Mouse (Mus musculus) erythroid progenitor cell, adult 5-6 weeks (primary cell): ENCODE results near the gene Psmd5. TPM values are rescaled to one million over a fixed set of nuclear protein-coding genes. Genes with fewer than 3 reads are reported as not detected.
A peak's percentile ranks its signal among the peaks of the same experiment; 100 is the strongest.
"Not testable (repeated sequence)": the region's sequence is repeated elsewhere in the genome, so short reads cannot be mapped to it uniquely, and the experiment has no call there.

Experiments used
- ATAC-seq: replicated peaks from 2 replicates; pipeline ENCODE4 v1.8.0; 2016; ENCODE audit warnings: moderate number of reproducible peaks, mild to moderate bottlenecking, moderate TSS enrichment, inconsistent platforms; ENCODE audit not compliant: poor library complexity, low FRiP score, severe bottlenecking
- total RNA-seq, 2 experiments: library from RNA; stranded (forward) in 1 of 2; stranded (reverse) in 1 of 2; fragments of 150-400 nt in 1 of 2; fragments of 186-747, 209-891 nt in 1 of 2; gene quantifications; 2 replicates each; pipeline versions ENCODE4 v1.2.3 to v1.2.4; 2015 to 2017; ENCODE audit warnings: low replicate concordance in 2 of 2

The Psmd5 gene
- total RNA-seq, 2 experiments from 2014 or later = 37.2 to 56.6 TPM

DNA sequence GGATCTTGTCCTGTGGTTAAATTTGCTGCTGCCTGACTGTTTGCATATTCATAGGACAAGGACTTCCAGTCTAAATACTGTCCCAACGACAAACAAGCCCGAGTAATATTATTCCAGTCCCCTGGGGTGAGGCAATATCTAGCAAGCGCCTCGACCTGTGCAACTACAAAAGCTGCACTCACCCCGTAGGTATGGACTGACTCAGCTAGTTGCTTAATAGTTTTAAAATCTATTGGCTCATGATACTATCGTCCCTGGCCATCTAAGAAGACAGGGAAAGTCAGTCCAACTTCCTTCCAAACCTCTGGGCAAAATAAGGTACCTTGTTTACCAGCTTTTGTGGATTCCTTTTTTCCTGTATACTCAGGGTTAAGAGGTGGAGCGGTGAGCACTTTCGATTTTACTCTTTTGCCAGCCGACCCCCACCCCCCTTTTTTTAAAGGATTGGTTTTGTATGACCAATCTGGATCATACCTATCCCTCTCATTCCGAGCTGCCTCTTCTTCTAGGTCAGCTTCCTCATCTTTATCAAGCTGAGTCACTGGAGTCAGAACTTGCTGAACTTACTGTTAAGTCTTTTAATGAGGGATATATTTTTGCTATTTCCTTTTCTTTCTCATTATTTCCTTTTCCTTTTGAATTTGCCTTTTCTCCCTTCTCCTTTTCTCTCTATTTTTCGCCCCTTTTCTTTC, 41.9 kb downstream of the Psmd5 start, which contains the start of gene Gm34653:
Gene Gm34653 (plus strand): TSS at position 242 of the 692 bp plus-strand sequence.
- not testable (repeated sequence) for ATAC-seq

DNA sequence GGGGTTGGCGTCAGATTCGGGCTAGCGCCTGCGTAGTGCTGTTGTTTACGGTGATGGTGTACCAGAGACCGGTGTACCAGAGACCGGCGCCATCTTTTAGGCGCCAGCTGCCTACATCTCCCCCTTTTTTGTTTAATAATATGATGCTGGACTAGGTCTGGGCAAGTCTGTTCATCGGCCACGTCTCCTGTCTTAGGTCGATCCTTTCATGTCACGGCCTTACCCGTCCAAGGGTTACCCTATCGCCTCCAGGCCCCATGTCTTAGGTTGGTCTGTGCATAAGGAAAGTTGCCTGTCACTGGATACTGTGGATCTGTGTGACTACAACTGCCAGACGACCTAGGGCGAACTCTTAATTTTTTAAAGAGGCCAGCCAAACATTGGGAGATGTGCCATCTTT, 44.7 kb downstream of the Psmd5 start:
- not testable (repeated sequence) for ATAC-seq

DNA sequence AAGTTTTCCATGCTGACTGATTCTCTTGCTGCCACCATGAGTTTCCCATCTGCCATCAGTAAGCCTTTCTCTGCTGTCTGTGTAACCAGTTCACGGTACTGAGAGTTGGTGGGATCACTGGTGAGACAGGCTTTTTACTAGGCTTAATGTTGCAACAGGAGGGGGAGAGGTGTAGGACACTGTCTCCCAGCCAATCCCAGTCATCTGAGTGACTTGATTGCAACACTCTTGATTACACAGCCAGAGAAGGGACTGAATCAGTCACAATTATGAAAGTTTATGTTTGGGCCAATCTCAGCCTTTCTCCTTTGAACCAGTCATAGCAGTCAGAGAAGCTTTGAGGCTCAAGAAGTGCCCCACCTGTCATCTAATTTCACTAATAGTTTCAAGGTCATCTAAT, 46.7 kb downstream of the Psmd5 start:
- ATAC-seq = no peak

DNA sequence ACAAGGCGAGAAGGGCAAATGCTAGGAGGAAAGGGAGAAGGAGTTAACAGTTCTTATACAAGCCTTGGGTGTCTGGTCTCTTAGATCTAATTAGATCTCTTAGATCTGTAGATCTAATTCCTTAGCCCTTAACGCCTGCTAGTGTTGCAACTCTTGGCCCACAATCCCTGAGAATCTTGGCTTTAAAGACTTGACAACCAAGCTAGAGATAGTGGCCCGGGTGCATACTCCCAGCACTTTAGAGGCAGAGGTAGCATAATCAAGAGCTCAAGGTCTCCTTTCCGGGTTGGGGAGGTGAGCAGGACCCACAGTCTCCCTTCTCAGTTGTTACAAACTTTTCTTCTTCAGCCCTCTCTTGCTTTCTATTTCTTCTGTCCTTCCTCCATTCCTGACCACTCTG, 47.2 kb downstream of the Psmd5 start:
- ATAC-seq = no peak

DNA sequence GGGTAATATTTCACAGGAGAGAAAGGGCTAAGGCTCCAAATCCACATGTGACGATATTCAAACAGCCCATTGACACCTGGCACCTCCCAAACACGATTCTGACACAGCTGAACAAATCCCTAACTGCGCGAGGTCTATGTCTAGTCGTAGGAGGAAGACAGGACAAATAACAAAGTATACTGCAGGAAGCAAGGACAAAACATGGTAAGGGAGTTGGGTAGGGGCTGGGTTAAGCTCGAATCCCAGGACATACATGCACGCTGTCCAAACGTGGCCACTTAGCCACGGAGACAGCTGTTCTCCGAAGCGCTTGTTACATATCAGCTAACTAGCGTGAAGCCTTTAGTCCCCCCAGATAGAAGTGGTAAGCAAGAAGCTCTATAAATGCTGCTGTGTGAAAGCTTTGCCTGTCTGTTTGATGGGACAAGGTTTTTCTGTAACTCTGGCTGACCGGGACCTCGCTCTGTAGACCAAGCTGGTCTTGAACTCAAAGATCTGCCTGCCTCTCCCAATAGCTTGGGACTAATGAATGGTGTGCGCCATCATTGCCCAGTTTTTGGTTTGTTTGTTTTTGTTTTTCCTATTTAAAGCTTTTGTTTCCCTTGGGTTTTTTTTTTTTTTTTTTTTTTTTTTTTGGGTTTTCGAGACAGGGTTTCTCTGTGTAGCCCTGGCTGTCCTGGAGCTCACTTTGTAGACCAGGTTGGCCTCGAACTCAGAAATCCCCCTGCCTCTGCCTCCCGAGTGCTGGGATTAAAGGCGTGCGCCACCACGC, 48.1 kb downstream of the Psmd5 start:
- ATAC-seq = peak; percentile 54

DNA sequence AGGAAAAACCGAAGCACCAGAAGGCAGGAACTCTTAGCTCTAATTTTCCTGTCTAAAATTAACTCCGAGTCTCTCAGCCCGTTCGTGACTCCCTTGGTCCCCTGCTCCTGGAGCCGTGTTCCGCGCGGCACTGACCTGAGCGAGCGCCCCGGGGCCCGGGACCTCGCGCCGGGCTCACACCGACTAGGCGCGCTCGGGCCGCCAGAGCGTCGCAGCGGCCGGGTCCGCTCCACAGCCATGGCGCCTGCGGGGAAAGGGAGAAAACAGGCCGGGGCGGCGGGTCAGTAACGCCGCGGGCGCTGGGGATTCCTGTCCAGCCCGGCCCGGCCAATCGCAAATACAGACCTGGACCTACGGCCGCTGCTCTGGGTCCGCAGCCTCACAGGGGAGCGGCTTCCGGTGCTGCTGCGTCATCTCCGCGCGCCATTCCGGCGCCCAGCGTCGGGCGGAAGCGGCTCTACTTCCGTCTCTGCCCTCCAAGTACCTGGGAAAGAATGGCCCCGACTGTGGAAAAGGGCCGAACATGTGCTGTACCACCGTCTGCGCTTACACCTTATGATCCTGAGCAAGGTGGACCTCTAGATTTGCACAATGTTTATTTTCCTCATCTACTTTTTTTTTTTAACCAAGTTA, 48.8 kb downstream of the Psmd5 start, which contains the start of gene Fbxw2:
Gene Fbxw2 (minus strand): TSS at position 485 of the 633 bp plus-strand sequence.
- ATAC-seq = peak; percentile 97

DNA sequence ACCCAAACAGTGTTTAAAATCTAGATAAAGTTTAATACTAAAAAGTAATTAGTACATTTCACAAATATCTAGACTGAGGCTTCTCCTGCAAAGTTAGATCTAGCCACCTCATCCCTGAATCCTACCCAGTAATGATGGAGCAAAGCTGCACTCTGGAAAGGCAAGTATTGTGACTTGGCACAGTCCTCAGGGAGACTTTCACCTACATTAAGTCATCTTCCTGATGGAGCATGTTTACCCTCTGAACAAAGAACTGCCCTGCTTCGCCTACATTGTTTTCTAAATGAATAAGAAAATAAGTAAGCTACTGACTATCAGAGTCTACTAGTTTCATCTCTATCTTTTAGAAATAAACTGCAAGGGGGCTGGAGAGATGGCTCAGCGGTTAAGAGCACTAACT, 56.3 kb downstream of the Psmd5 start:
- no peak for ATAC-seq

DNA sequence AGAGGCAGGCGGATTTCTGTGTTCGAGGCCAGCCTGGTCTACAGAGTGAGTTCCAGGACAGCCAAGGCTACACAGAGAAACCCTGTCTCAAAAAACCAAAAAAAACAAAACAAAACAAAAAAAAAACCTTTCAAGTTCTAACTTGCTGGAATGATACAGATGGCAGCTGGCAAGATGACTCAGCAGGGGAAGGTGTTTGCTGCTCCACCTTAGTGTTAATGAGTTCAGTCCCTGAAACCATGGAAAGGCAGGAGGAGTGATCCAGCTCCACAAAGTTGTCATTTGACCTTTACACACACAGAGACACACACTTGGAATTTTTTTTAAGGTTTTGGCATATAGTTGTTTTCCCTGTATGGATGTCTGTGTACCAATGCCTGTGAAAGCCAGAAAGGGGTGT, 58.9 kb downstream of the Psmd5 start:
- ATAC-seq = peak; percentile 68; the same call in 1 of the 2 replicates

DNA sequence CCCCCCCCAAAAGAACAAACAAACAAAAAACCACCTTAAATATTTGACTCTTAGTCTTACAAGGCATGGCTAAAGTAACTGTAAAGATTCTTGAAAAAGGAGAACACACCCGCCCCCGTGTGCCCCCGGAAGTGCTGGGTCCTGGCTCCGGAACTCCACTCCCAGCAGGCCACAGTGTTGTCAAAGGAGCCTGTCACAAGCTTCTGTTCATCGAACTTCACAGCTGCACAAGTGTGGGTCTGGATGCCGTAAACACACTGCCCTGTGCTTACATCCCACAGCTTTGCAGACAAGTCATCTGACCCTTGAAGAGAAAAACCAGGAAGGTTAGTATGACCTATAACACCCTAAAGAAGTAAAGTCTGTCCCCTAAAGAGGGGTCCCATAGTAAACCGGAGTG, 62.1 kb downstream of the Psmd5 start:
- no peak for ATAC-seq

DNA sequence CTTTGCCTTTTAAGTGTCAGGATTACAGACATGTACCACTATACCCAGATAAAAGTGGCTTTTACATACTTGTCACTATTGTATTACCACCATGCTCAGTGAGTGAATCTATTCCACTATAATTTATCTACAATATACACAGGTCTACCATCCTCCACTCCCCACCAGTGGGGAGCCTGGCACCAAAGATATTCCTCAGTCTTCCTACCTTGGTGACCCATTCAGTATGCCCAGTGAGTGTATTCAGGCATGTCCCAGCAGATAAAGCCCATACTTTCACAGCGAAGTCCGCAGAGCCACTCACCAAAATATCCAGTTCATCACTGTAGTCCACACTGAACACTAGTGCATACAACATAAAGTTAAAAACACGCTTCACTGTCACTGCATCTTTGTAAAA, 64.0 kb downstream of the Psmd5 start:
- ATAC-seq = peak; percentile 65; the same call in 1 of the 2 replicates

DNA sequence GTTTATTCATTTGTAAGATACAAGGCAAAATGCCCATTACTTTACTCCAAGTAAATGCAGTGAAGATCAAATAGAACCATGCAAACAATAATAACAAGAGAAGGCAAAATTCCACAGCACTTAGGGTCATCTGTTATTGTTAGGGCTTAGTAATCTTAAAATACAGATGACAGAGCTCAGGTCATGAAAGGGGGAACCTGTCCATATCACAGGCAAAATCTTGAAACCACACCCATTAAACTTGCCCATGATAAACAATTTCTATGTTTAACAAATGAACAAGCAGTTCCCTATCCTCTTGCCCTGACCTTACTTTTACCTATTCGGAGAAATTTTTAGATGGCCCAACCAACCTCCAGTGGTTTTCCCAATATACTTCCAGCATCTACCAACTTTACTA, 65.2 kb downstream of the Psmd5 start:
- no peak for ATAC-seq

DNA sequence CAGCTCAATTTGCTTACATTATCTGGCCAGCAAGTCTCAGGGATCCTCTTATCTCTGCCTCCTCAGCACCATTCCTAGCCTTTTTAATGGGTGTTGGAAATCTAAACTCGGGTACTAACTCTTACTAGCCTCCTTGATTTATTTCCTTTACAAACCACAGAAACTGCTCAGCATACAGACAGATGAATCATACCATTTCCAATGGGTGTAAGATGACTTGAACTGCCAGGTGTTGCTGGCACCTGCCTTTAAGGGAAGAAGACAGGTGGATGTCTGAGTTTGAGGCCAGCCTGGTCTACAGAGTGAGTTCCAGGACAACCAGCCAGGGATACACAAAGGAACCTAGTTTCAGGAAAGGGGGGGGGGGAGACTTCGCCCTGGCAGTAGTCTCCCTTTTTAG, 66.7 kb downstream of the Psmd5 start:
- ATAC-seq = no peak

DNA sequence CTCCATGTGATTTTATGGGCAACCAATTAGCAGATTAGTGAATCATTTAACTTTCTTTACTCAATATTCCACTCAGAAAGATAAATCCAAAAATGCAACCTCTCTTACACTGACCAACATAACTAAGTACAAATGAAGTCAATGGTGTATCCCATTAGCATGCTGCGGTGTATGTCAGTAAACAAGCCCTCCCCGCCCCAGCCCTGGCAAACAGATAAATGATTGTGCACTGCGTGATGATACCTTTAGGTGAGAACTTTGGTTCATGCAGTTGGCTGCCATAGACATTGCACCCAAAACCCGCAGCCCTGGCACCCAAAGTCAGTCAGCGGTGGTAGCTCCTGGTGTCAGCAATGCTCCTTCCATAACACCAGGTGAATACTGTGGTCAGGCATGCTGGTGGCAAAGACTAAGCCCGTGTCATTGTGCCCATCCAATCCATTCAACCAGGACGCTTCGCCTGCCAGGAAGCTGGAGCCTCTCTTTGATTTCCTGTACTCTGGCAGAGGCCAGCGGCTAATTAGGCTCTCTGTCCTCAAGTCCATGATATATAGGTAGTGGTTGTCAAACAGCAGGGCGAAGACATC, 69.3 kb downstream of the Psmd5 start:
- no peak for ATAC-seq

DNA sequence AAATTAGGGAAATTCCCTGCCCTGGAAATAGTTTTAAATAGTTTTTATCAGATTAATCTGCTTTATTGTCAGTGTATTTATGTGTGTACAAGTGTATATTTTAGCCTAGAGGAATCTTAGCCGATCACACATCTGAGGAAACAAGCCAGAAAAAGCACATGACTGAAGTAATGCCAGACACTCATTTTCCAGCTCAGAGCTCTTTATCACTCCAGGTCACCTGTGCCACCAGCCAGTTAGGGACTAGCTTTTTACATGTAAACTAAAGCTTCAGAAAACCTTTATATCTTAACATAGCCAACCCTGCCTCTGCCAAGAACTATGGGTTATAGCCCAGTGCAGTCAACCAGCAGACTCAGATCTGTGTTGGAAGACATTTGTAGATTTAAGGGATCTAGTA, 70.0 kb downstream of the Psmd5 start:
- ATAC-seq = peak; percentile 54

DNA sequence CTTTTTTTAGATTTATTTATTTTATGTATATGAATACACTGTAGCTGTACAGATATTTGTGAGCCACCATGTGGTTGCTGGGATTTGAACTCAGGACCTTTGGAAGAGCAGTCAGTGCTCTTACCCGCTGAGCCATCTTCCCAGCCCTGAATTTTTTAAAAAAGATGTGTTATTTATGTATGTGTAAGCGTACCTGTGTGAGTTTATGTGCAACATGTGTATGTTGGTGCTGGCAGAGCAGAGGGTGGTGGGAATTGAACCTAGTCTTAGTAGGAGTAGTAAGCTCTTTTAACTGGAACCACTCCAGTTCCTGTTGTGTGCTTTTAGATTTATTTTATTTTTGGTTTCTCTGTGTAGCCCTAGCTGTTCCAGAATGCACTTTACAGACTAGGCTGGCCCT, 70.6 kb downstream of the Psmd5 start:
- ATAC-seq = no peak

DNA sequence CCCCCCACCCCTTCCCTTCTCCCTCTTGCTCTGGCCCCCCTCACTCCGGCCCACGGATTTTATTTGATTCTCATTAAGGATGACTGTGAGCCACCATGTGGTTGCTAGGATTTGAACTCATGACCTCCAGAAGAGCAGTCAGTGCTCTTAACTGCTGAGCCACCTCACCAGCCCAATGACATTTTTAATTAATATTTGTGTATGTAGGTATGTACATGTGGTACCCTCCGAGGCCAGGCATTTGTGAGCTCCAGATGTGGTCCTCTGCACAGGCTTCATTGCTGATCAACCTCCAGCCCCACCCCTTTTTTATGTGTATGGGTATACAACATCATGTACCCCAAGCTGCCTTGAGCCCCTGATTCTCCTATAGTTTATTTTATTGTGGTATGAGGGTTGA, 71.0 kb downstream of the Psmd5 start:
- ATAC-seq = no peak

DNA sequence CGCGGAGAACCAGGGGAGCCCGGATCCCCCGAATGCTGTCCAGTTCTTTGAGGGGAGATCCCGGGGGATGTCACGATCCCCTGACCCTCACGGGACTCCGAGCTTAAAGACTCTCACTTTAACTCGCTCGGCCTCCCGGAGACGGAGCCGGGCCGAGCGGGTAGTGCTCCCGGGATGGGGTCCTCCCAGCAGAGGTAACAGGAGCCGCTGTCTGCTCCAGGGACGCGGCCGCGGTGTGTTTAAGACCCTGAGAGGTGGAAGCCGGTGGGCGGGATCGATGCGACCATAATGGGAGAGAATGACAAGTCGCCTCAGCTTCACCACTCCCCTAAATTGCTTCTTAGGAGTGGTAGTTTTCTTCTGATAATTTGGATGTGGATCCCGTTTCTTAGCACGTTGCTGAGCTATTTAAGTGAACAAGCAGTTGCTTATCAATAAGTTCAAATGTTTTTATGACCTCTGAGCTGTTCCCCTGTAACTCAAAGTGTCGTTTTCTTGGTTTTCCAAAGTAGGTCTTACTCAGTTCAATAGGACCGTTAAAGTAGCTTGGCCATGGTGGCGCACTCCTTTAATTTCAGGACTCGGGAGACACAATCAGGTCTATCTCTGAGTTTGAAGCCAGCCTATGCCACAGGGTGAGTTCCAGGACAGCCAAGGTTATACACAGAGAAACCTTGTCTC, 72.1 kb downstream of the Psmd5 start:
- ATAC-seq = peak; percentile 23

DNA sequence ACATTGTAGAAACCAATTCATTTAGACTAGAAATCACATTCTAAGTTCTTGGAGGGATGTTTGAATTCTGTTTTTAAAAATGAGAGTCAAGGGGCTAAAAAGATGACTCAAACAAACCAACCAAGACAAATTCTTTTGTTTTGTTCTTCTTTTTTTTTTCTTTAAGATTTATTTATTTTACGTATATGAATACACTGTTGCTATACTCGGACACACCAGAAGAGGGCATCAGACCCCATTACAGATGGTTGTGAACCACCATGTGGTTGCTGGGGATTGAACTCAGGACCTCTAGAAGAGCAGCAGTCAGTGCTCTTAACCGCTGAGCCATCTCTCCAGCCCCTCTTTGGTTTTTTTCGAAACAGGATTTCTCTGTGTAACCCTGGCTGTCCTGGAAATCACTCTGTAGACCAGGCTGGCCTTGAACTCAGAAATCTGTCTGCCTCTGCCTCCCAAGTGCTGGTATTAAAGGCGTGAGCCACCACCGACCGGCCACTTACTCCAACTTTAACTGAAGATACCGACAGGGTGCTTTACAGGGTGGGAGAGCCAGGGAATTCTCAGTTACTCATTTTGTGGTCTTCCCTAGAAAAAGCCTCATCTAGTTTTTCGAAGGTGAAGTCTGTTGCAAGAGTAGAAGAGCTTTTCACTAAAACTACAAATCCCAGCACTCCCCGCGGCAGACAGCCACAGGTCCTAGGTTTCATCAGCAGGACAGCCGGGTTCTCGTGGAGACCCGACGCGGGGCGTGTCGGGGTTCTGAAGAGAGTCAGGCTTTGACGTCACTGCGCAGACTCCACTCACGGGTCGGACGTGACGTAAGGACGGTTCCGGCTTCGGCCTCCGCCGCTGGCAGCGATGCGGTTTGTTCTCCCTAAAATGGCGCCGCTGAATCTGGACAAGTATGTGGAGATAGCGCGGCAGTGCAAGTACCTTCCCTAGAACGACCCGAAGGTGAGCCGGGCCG, 73.0 kb downstream of the Psmd5 start:
- peak; percentile 82 for ATAC-seq

DNA sequence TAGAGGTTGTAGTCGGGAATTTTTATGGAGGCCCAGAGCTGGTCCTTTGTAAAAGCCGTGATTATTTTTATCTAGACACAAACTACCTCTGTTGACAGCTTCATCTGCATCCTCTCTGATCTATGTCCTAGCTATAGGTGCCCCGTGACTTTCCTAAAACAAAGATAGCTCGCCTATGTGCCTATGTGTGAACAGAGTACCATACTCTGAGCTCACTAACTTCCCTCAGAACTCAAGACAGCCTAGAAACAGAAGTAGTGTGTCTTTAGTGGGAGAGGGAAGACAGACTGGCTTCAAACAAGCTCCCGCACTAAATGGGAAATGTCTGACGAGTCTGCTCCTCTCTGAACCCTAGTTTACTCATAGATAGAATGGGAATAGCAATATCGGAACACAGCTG, 74.4 kb downstream of the Psmd5 start:
- no peak for ATAC-seq
